Mouse (Mus musculus) gastrocnemius, postnatal 36 days (tissue): ENCODE measurements around the gene Bbs5. TPM values are rescaled to one million over a fixed set of nuclear protein-coding genes. Genes with fewer than 3 reads are reported as not detected.
A peak's percentile ranks its signal among the peaks of the same experiment; 100 is the strongest.
"Not testable (repeated sequence)": the region's sequence is repeated elsewhere in the genome, so short reads cannot be mapped to it uniquely, and the experiment has no call there.

ENCODE experiments used
- DNase-seq, 2 experiments: peaks; one replicate each; pipeline ENCODE4 v3.0.0; 2022
- intact Hi-C: fragments of 180-260 bp; cut with DNase I; formaldehyde crosslinking; loops from one replicate; pipeline ENCODE4 v1.15.1; 2025
- long read RNA-seq, 2 experiments: library from polyadenylated mRNA; stranded (forward); transcript quantifications; one replicate each; pipeline ENCODE4 v2.0.0; 2021
- total RNA-seq, 2 experiments: library from RNA; stranded (reverse); gene quantifications; 2 replicates each; pipeline ENCODE4 v1.2.3; 2021

Bbs5 gene
- 1 to 10 TPM; 2.7 to 3.8 TPM for total RNA-seq
- long read RNA-seq, experiment 1, partial matches to known transcripts = 1 of 3 reads
- long read RNA-seq, experiment 1, other reads (novel, unspliced or antisense) = 0 of 3 reads
- long read RNA-seq, experiment 2, transcript Bbs5-201 (12 exons, 1,468 nt) = major isoform, 6 of 7 reads
- long read RNA-seq, experiment 2, partial matches to known transcripts = 1 of 7 reads
- long read RNA-seq, experiment 2, other reads (novel, unspliced or antisense) = 0 of 7 reads

GRCm38 (mm10) chr2:69646726-69647490 lies at the start of gene Bbs5:
Gene Bbs5 (plus strand): TSS chr2:69647171.
- intact Hi-C loops = no loop called here
- peak; percentile 80 to 84 for DNase-seq

- intact Hi-C loops = no loop called here
Observed at GRCm38 (mm10) chr2:69603726-69604393, 43.1 kb upstream of the Bbs5 start.

GRCm38 (mm10) chr2:69606621-69607020 lies 40.4 kb upstream of the Bbs5 start:
- intact Hi-C loops = no loop called here
- no peak for DNase-seq

More at GRCm38 (mm10) chr2:69603726-69604393, 43.1 kb upstream of the Bbs5 start:
- DNase-seq = no peak

- DNase-seq = no peak
- intact Hi-C loops = no loop called here
Observed at GRCm38 (mm10) chr2:69612237-69612636, 34.7 kb upstream of the Bbs5 start.

- intact Hi-C loops = no loop called here
- no peak for DNase-seq
Observed at GRCm38 (mm10) chr2:69612716-69613115, 34.3 kb upstream of the Bbs5 start.

- intact Hi-C loops = no loop called here
- no peak for DNase-seq
Observed at GRCm38 (mm10) chr2:69613237-69613636, 33.7 kb upstream of the Bbs5 start.

GRCm38 (mm10) chr2:69618336-69618735 lies 28.6 kb upstream of the Bbs5 start:
- intact Hi-C loops = no loop called here
- DNase-seq = no peak

GRCm38 (mm10) chr2:69619286-69619685 lies 27.7 kb upstream of the Bbs5 start:
- no peak for DNase-seq
- intact Hi-C loops = no loop called here

GRCm38 (mm10) chr2:69629215-69629614 lies 17.8 kb upstream of the Bbs5 start:
- DNase-seq = no peak
- intact Hi-C loops = no loop called here

GRCm38 (mm10) chr2:69629914-69630313 lies 17.1 kb upstream of the Bbs5 start:
- intact Hi-C loops = loop anchor here (5.0 kb wide), 1 partner anchor 157 kb away; the partner anchor contains the start of genes Ccdc173 and Phospho2
- DNase-seq = no peak

- intact Hi-C loops = loop anchor here (5.0 kb wide), 1 partner anchor 157 kb away; the partner anchor contains the start of genes Ccdc173 and Phospho2
- no peak for DNase-seq
Observed at GRCm38 (mm10) chr2:69630792-69631191, 16.2 kb upstream of the Bbs5 start.

- intact Hi-C loops = loop anchor here (5.0 kb wide), 1 partner anchor 156 kb away; the partner anchor contains the start of genes Ccdc173 and Phospho2
- DNase-seq = no peak
Observed at GRCm38 (mm10) chr2:69631449-69631848, 15.5 kb upstream of the Bbs5 start.

GRCm38 (mm10) chr2:69635064-69635701 lies 11.8 kb upstream of the Bbs5 start:
- no peak for DNase-seq
- intact Hi-C loops = loop anchor here (5.0 kb wide), 2 partner anchors 42 to 142 kb away; no protein-coding TSS in a partner anchor

- intact Hi-C loops = loop anchor here (5.0 kb wide), 2 partner anchors 41 to 141 kb away; no protein-coding TSS in a partner anchor
- peak; percentile 33 to 39 for DNase-seq
Observed at GRCm38 (mm10) chr2:69635807-69636206, 11.2 kb upstream of the Bbs5 start.

- DNase-seq = not testable (repeated sequence)
- intact Hi-C loops = loop anchor here (5.0 kb wide), 2 partner anchors 39 to 139 kb away; no protein-coding TSS in a partner anchor
Observed at GRCm38 (mm10) chr2:69637989-69638388, 9.0 kb upstream of the Bbs5 start.

- DNase-seq = no peak
- intact Hi-C loops = no loop called here
Observed at GRCm38 (mm10) chr2:69640100-69640499, 6.9 kb upstream of the Bbs5 start.

GRCm38 (mm10) chr2:69644968-69645617 lies 1.9 kb upstream of the Bbs5 start:
- DNase-seq = no peak
- intact Hi-C loops = no loop called here

GRCm38 (mm10) chr2:69649716-69650115 lies 2.7 kb downstream of the Bbs5 start:
- DNase-seq = no peak
- intact Hi-C loops = no loop called here

- no peak for DNase-seq
- intact Hi-C loops = no loop called here
Observed at GRCm38 (mm10) chr2:69659326-69659725, 12.4 kb downstream of the Bbs5 start.
